Comparison of ENCODE assay signal across 8 mouse cellular contexts in genomic region chr4:133042651-133043635, GRCm38 (mm10). TPM values are rescaled to one million over a fixed set of nuclear protein-coding genes. Genes with fewer than 3 reads are reported as not detected.
DNase-seq lines count a peak whose midpoint lies in the region; ATAC-seq and TF ChIP-seq lines count a peak whose summit lies in the region.

No protein-coding gene starts in this region.

- H3K27me3 ChIP-seq in ES-Bruce4 (ENCODE audit: control insufficient read depth, insufficient read depth, low read length, poor library complexity, severe bottlenecking) = no peaks in the 10 kb centered on the region
- H3K27me3 ChIP-seq in hindbrain, embryonic 12.5 days = peaks cover 11% of the 10 kb centered on the region
- H3K27me3 ChIP-seq in liver, embryonic 12.5 days (replicated peaks) = peaks cover 59% of the 10 kb centered on the region

- peak overlapping the region; percentile 26 for H3K9ac ChIP-seq in ES-Bruce4 (ENCODE audit: low read depth, poor library complexity, severe bottlenecking)
- H3K9ac ChIP-seq in hindbrain, embryonic 12.5 days = peak overlapping the region; percentile 44
- no peak overlapping the region; the same call in 1 of the 2 replicates for H3K9ac ChIP-seq in liver, embryonic 12.5 days

- peak overlapping the region; percentile 94 for H3K27ac ChIP-seq in gastrocnemius, adult 2 months
- H3K27ac ChIP-seq in ES-Bruce4 (ENCODE audit: insufficient read depth, low read length) = peak overlapping the region; percentile 96
- peak overlapping the region; percentile 90 for H3K27ac ChIP-seq in hindbrain, embryonic 12.5 days
- peak overlapping the region; percentile 53 for H3K27ac ChIP-seq in liver, embryonic 12.5 days

- intact Hi-C loops in gastrocnemius, adult 2 months (cut with DNase I) = no loop called here

- TF ChIP-seq CTCF in gastrocnemius, adult 2 months (IDR thresholded peaks at IDR 0.05) = no peak
- TF ChIP-seq CTCF in ES-Bruce4 (IDR thresholded peaks at IDR 0.05; ENCODE audit: low read depth, low read length) = no peak

- peak; percentile 74 for DNase-seq in gastrocnemius, adult 2 months
- no peak for DNase-seq in gastrocnemius, postnatal 25 days
- peak; percentile 86 for DNase-seq in embryo, embryonic 9.5 days (ENCODE audit: extremely low spot score)
- peak; percentile 96 for DNase-seq in retina, postnatal 1 day
- DNase-seq in natural killer cell, adult 2 months (ENCODE audit: low spot score in 2 of 2) = no peak

- H3K4me1 ChIP-seq in ES-Bruce4 (ENCODE audit: control insufficient read depth, insufficient read depth, low read length) = peaks cover 17% of the 10 kb centered on the region
- peaks cover 97% of the 10 kb centered on the region for H3K4me1 ChIP-seq in hindbrain, embryonic 12.5 days
- peaks cover 95% of the 10 kb centered on the region for H3K4me1 ChIP-seq in liver, embryonic 12.5 days

- peak; percentile 69 for TF ChIP-seq EP300 in ES-Bruce4 (IDR thresholded peaks at IDR 0.05; ENCODE audit: insufficient read depth, low read depth, low read length)

- H3K36me3 ChIP-seq in ES-Bruce4 (ENCODE audit: control insufficient read depth, insufficient read depth, low read length, poor library complexity, severe bottlenecking) = peaks cover 2% of the 10 kb centered on the region; the same call in 1 of the 2 replicates
- no peaks in the 10 kb centered on the region for H3K36me3 ChIP-seq in hindbrain, embryonic 12.5 days
- no peaks in the 10 kb centered on the region for H3K36me3 ChIP-seq in liver, embryonic 12.5 days

- peak overlapping the region; percentile 87 for H3K4me3 ChIP-seq in gastrocnemius, adult 2 months
- H3K4me3 ChIP-seq in ES-Bruce4 (ENCODE audit: low read depth, low read length) = peak overlapping the region; percentile 73
- H3K4me3 ChIP-seq in hindbrain, embryonic 12.5 days = peak overlapping the region; percentile 15
- H3K4me3 ChIP-seq in liver, embryonic 12.5 days = 0 out of 2 replicates have a peak overlapping the region, but pooled peaks have one; percentile 4

- H3K4me2 ChIP-seq in hindbrain, embryonic 12.5 days (replicated peaks) = peak overlapping the region; percentile 50
- peak overlapping the region; percentile 37 for H3K4me2 ChIP-seq in liver, embryonic 12.5 days

- 2% methylated on average over 28 of the region's 28 CpGs for WGBS in hindbrain, embryonic 12.5 days
- whole genome bisulfite sequencing in liver, embryonic 12.5 days (ENCODE audit: insufficient replicate concordance) = 27% methylated on average over 27 of the region's 28 CpGs

- TF ChIP-seq POLR2A in ES-Bruce4 (IDR thresholded peaks at IDR 0.05; ENCODE audit: insufficient read depth, low read length) = no peak

- peak; percentile 59 for ATAC-seq in hindbrain, embryonic 12.5 days (ENCODE audit: low FRiP score)
- ATAC-seq in liver, embryonic 12.5 days = peak; percentile 31

- H3K9me3 ChIP-seq in ES-Bruce4 (replicated peaks; ENCODE audit: control insufficient read depth, insufficient read depth, low read length, poor library complexity, severe bottlenecking) = no peaks in the 10 kb centered on the region
- H3K9me3 ChIP-seq in hindbrain, embryonic 12.5 days (replicated peaks) = no peaks in the 10 kb centered on the region
- H3K9me3 ChIP-seq in liver, embryonic 12.5 days (replicated peaks) = no peaks in the 10 kb centered on the region

RNA-seq across cellular contexts. Expression of gene Ahdc1, which starts 31.9 kb away (rescaled TPM):
- total RNA-seq in gastrocnemius, adult 2 months (2021) = 10 to 100 TPM; 30.2 to 55.1 TPM
- total RNA-seq in gastrocnemius, postnatal 25 days (2021) = 10 to 100 TPM; 29.3 to 32.8 TPM
- 88.2 and 102 TPM in 2 replicates for polyA plus RNA-seq in ES-Bruce4 (2011; ENCODE audit: insufficient read depth, insufficient read length, low read depth, missing spikeins)
- 12.8 and 15.3 TPM in 2 replicates for polyA plus RNA-seq in hindbrain, embryonic 12.5 days (2016; fragmentation: Nextera tagmentation; extraction: Ambion mirVana)
- polyA plus RNA-seq in liver, embryonic 12.5 days (2016; fragmentation: Nextera tagmentation; extraction: Ambion mirVana) = 2.9 and 3.2 TPM in 2 replicates

Comparison
In these comparisons a context has a peak if more than half of its experiments do, and no peak if none do; other contexts are left out.
1. DNase-seq: peak in gastrocnemius, adult 2 months (single experiment), embryo, embryonic 9.5 days (single experiment) and retina, postnatal 1 day (single experiment); none in gastrocnemius, postnatal 25 days (single experiment) and natural killer cell, adult 2 months (0 of 2).
2. H3K4me3 ChIP-seq: peak in every context shown above with its lines; median percentile 87 in gastrocnemius, adult 2 months; 73 in ES-Bruce4; 15 in hindbrain, embryonic 12.5 days; 4 in liver, embryonic 12.5 days.
3. Peak in every context shown above with its lines, with median percentiles within 50 percentile points of each other: H3K27ac ChIP-seq.